Mouse (Mus musculus) megakaryocyte, embryonic 14.5 days (primary cell): Measurements from ENCODE around the gene Pknox2.

Source experiments
- FLI1 ChIP-seq: IDR thresholded peaks from 2 replicates; pipeline ENCODE4 v1.6.1; 2012; ENCODE audit warnings: low read length, inconsistent platforms, mixed read lengths
- GATA1 ChIP-seq: IDR thresholded peaks from 3 replicates; pipeline ENCODE4 v1.6.1; 2012; ENCODE audit warnings: mixed read lengths, low read length, inconsistent platforms, borderline replicate concordance

DNA sequence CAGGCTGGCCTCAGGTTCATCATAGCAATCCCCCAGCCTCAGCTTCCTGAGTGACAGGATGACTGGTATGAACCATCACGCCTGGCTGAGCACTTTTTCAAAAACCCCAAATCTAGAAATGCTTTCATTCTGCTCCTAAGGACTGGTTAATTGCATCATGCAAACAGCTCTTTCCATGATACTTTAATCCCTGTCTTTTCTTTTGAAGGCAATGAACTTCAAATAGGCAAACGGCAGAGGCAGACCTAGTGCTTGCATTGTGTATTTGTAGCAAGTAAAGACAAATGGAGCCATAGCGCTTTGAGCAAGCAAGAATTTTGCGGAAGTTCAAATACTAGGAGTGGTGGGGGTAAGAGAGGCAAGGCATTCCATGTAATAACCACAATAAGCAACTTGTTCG, 34.4 kb upstream of the Pknox2 start:
- TF ChIP-seq FLI1 = no peak
- TF ChIP-seq GATA1 = no peak
